Comparison of ENCODE assay signal across 16 mouse cellular contexts in genomic region chr2:94901580-94901979, GRCm38 (mm10).
"Had no signal": no experiment of that assay in that cellular context is flagged by ENCODE, and none has a peak within 500 bp of the region (broad histone marks: within the 10 kb centered on the region; RNA-seq: fewer than 3 reads in every experiment).

No protein-coding gene starts in this region.

- H3K4me2 ChIP-seq: neural tube, embryonic 13.5 days; neural tube, embryonic 15.5 days; stomach, embryonic 15.5 days had no signal

- H3K9ac ChIP-seq: neural tube, embryonic 13.5 days; neural tube, embryonic 15.5 days; stomach, embryonic 15.5 days had no signal

- H3K9me3 ChIP-seq: neural tube, embryonic 13.5 days; neural tube, embryonic 15.5 days; stomach, embryonic 15.5 days had no signal

- DNase-seq: retina, postnatal 1 day; right cerebral cortex, adult 18-20 months; right cerebral cortex, postnatal 14 days; right cerebral cortex, postnatal 25 days; right cerebral cortex, postnatal 4 days; spleen, adult 18-20 months; thymus, adult 18-20 months; thymus, adult 2 months; thymus, postnatal 14 days; thymus, postnatal 25 days; thymus, postnatal 36 days; thymus, postnatal 4 days had no signal

- H3K4me3 ChIP-seq: neural tube, embryonic 13.5 days; neural tube, embryonic 15.5 days; stomach, embryonic 15.5 days had no signal

- H3K27me3 ChIP-seq: neural tube, embryonic 13.5 days; neural tube, embryonic 15.5 days; stomach, embryonic 15.5 days had no signal

- H3K4me1 ChIP-seq: neural tube, embryonic 13.5 days; neural tube, embryonic 15.5 days; stomach, embryonic 15.5 days had no signal

- H3K36me3 ChIP-seq: neural tube, embryonic 13.5 days; neural tube, embryonic 15.5 days; stomach, embryonic 15.5 days had no signal

- H3K27ac ChIP-seq: neural tube, embryonic 13.5 days; neural tube, embryonic 15.5 days; stomach, embryonic 15.5 days; stomach, postnatal 0 days had no signal
